Mouse (Mus musculus): ENCODE measurements at regions not wholly inside any gene's neighbourhood (a gene's known extent, or its start where the extent isn't known, plus 50 kb on each side); places are given as distances from the start of the nearest gene placed in this dataset.

- TF ChIP-seq POLR2A (IDR thresholded peaks at IDR 0.05; ENCODE audit: control insufficient read depth, low read depth, low read length), result no peak
- no peak for TF ChIP-seq CTCF (IDR thresholded peaks at IDR 0.05; ENCODE audit: control insufficient read depth, insufficient read depth, insufficient replicate concordance, low read depth, low read length)
Observed at GRCm38 (mm10) chr14:104966046-104966445, 211.1 kb downstream of the Rbm26 start.

Measured in testis, adult 2 months (tissue).